Mouse (Mus musculus) neutrophil, adult 59 days (primary cell): ENCODE results near the gene Ptn. TPM values are rescaled to one million over a fixed set of nuclear protein-coding genes. Genes with fewer than 3 reads are reported as not detected.

ENCODE experiments used
- total RNA-seq, 2 experiments: library from RNA; stranded (reverse); gene quantifications; 1 replicate in 1 of 2; 2 replicates in 1 of 2; pipeline ENCODE4 v1.2.4; 2023

Gene Ptn
- total RNA-seq = not detected

GRCm38 (mm10) chr6:36809747-36810285, at the start of gene Ptn:
TSS of gene Ptn (minus strand) at chr6:36810220.

